Mouse (Mus musculus) c-Kit-positive CD71-positive TER-119-positive erythroid progenitor cells, embryonic 14.5 days (primary cell): ENCODE data around the gene Sec62.

ENCODE experiments used
- DNase-seq: peaks from one replicate; pipeline ENCODE4 v3.0.0-alpha.2; 2013; ENCODE audit warnings: low spot score

Gene Sec62

DNA sequence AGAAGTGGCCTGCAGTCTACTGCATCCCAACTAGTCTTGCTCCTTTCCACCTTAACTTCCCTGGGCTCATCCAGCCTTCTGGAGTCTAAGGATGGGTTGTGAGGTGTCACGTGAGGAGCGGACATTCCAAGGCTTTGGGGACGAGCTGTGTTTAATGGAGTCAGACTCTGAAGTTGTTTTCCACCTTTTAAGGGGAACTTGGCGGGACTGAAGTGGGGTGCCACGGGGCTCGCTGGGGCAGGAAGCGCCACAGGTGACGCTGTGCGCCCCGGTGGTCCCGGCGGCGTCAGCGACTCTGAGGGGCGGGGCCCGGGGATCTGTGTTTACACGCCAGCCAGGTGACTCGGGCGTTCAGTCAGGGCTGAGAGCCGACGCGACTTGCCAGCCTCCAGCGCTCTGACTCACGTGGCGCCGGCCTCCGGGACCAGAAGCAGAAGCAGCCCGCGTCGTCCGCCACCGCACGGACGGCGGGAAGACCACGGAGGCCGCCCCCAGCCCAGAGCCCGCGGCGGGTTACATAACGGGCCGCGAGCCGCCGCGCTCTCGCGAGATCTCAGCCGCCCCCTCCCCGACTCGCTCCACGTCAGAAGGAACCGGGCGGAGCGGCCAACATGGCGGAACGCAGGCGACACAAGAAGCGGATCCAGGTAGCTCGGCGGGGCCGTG is at the start of gene Sec62:
Gene Sec62, plus strand, starts transcription at position 139 of the 666 bp plus-strand sequence.
- DNase-seq = peak; percentile 87

DNA sequence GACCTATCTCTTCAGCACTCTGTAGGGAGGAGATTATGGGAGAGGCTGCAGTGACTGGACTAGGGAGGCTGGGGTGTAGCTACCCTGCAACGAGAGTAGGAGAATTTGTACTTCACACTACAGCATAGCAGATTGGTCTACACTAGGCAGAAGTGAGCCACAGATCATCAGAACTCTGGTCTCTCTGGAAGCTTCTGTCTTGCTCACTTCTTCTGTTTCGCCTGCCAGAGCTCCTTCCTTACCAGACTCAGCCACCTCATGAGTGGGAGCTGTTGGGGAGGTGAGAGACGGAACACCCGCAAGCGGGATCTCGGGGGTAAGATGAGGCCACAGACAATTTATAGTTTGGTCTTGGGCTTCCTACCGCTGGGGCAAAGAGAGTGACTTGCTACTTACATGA is 49.8 kb upstream of the Sec62 start:
- no peak for DNase-seq

DNA sequence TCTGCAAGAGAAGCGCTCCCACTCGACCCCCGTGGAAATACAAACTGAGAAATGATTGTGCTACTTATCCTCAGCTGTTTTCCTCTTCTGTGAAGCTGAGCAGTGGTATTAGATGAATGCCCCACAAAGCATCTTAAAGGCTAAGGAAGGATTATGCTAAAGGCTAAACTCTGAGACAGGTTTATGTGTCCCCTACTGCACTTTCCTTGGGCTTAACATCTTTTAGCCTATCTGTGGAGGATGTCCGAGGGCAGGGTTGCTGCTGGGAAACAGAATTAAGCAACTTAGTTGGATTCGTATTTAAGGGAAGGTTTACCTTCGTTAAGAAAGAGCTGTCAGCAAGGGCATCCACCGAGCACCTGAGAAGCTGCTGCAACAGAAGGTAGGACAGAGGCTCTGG is 46.7 kb upstream of the Sec62 start, which contains the start of gene Samd7:
Gene Samd7, plus strand, starts transcription at position 288 of the 400 bp plus-strand sequence.
- DNase-seq = no peak

DNA sequence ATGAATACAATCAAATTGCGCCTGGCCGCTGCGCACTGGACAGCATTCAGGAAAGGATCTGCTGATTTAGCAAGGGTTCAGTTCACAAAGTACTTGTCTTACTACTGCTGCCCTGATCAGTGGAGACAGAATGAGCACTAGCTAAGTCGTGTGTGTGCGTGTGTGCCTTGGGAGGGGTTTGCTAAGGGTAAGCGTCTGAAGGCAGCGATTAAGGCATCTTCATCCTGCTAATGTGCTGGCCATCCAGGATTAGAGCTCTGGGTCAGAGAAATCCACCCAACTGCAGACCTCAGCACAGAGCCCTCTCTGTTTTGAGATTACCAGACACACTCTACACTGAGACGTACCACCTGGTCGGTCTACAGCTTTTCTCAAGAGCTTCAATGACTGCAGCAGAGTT is 44.4 kb upstream of the Sec62 start:
- no peak for DNase-seq

DNA sequence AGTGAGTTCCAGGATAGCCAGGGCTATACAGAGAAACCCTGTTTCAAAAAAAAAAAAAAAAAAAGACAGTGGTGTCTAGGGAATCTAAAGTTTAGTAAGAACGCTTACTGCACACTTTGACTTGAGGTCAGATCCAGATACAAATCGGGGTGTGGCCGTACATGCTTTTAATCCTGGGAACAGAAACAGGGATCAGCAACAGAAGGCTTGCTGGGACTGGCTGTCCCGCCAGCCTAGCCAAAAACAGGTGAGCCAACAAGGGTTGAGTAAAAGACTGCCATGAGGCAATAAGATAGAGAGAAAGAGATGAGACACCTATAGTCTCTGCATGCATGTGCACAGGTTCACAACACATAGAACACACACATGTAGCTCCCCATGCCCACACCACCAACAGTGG is 38.0 kb upstream of the Sec62 start:
- no peak for DNase-seq

DNA sequence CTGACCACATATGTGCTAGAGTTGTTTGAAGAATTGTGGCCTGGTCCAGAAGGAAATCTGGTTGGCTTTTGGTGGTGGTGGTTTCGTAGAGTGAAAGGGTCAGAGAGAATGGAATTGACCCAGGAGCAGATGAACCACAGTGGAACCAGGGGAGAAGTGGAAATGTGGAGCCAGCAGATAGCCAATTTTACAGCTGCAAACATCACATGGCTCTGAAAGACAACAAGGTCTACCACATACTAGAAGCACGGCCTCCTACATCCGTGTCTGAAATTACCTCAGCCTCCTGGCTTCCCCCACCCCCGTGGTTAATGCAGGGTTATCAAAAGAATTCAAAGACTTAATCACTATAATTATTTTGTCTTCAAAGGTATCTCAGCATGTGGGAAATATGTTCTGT is 27.8 kb upstream of the Sec62 start:
- peak; percentile 22 for DNase-seq

DNA sequence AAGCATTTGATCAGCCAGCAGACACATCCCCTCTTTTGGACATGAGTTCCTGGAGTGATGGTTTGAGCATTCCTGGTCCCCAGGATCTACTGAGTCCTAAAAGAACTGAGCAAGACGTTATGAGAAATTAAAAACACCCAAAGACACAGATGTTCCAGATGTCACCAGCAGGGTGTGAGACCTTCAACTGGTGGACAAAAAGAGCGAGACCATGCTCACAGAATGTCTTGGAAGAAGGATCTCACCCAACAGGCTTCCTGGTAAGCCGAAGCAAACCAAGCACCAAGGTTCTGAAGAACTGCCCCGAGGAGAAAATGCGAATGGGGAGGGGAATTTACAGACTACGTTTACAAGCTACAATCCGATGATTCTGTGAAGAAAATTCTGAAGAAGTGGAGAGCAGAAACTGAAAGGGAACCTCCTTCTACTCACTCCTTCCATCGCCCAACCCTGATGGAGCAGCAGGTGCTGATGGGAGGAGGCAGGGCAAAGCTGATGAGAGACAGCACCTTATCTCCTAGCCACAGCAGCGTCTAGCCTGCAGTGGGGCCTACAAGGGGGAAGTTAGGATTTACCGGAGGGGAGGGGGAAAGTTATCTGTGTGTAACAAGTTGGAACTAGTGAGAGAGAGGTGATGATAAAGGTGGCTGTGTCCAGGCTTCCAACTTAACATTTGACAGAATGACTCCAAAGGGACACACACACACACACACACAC is 27.2 kb upstream of the Sec62 start:
- DNase-seq = peak; percentile 94

DNA sequence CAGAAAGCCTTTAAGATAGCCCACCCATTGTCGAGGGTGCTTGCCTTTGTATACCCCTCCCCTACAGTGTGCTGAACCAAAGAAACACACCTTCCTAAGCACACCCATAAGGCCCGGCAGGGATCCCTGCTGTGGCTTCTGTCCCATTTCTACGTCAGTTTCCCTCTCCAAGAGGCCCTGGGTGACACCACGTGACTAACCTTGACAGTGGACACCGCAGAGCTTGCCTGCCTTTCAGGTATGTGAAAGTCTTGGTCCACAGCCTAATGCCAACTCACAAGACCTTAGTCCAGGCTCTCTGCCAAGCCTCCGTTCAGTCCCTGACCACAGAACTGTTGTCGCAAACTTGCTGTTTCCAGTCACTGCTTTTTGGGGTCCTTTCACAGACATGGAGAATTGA is 26.5 kb upstream of the Sec62 start:
- peak; percentile 72 for DNase-seq

DNA sequence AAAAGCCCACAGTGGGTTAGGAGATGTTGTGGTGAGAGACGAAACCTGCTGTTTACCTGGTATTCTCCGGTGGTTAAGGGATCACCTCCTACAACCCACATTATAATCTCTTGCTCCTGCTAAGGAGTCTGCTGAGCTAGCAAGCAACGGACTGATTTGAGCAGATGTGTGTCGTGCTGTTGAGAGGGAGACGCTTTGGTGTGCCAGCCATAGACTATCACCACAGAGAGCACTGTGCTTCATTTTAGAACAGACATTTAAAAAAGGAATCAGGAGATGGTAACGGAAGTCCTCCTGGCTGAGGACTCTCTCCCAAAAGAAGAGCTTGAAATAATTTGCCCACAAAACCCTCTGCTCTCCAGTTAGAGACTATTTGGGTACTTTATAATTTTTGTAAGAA is 25.4 kb upstream of the Sec62 start:
- no peak for DNase-seq

DNA sequence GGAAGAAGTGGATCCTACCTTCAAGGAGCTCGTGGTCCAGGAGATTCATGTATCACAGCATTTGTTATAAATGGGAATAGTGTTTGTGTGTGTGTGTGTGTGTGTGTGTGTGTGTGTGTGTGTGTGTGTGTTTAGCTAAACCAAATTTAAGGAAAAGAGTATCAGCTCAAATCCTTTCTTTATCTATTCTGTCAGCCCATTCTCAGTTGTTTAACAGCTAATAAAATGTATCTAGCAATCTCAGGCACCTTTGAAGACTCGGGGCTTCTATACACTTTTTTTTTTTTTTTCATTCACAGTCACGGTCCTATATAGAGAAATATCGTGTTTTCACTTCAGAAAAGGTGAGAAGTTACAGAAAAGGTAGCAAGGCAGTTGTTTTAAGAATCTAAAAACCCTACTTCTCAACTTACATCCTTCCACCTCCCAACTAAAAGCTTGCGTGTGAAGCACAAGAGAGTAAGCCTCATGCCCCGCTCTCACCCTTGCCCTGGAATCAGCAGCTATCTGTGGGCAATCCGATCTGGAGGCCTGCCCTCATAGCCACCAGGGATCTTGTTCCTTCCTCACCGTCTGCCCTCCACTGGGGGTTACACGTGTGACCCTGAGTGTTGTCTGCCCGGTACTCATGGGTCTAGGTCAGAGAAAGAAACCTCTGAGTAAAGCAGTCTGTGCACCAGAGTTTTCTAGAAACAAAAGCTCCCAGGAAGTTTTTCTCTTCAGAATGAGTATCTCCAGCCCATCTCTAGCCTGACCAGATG is 22.7 kb upstream of the Sec62 start:
- no peak for DNase-seq

DNA sequence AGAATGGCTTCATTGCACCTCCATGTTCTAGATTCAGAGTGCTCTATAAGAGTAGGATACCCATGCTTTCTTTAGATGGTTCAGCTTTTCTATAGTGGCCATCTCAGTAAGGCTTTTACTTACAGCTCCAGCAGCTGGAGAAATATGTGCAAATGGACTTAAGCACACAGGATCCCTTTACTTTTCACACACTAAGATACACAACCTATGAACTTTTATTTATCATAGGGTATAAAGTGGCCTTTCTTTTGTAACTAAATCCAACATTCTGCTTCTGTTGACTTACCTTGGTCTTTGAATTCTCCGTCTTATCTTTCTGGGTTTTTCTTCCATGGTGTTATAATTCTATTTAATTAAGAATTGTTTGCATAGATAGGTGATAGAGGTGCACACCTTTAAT is 21.1 kb upstream of the Sec62 start:
- no peak for DNase-seq

DNA sequence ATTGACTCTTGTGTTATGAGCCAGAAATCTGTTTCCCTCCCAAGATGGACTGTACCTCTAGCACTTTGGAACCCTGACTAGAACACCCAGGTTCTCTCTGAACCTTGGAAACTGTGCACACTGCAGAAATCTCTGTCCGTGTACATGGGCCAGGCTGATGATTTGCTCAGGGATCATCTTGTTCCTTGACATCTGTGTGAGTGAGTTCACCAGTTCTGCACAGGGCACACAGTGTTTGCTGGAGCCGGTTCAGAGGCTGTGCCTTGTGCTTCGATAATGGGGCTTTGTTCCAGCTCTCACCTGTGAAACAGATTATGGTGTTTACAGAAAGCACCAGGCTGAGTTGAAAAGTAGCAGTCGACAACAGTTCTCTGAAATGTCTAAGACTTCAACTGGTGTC is 20.0 kb upstream of the Sec62 start:
- no peak for DNase-seq

DNA sequence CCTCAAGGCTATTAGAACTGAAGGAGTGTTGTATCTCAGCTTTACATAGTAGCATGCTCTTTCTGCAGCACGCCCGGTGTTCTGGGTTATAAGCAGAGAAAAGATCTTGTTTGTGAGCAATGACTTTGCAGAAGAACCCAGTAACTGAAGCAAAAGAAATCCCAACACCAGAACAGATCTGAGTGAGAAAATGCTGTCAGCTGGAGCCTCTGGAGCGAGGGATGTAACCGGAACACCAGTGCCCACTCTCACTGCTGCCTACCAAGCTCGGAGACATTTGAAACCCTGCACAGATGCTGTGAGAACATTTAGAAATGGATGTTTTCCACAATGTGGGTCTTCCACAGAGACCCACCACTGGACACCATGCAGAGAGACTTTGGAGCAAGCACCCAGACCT is 18.0 kb upstream of the Sec62 start:
- no peak for DNase-seq

DNA sequence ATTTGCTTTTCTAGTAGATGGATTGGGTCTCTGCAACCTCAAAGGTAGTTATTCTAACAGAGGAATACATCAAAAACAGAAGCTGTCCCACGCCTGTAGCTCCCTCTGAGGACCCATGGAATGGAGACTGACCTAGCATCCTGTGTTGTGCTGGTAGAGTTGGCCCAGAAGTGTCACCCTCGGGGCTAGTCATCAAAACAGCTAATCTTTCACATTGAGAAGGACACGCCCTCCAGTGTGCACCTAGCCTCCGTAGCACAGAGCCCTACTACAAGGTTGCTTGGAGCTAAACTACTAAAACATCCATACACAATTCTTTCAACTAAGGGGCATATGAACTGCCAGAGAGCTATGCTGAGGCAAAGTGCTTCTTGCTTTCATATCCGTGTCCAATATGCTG is 14.7 kb upstream of the Sec62 start:
- no peak for DNase-seq

DNA sequence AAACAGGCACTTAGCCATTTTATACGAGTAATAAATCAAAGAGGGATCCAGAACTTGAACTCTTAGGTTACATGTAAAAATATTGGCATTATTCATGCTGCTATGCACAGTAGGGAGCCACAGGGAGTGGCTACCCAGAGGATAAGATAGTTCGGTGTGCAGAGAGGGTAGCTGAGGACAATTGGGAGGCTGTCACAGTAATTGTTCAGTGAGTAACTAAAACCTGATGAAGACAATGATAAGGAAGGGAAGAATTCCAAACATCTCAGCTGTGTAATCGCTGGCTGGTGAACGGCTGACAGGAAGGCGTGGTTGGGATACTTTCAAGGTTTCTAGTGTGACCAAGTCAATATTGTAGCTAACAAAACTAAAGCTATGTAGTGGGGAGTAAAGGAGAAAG is 4.1 kb upstream of the Sec62 start:
- no peak for DNase-seq

DNA sequence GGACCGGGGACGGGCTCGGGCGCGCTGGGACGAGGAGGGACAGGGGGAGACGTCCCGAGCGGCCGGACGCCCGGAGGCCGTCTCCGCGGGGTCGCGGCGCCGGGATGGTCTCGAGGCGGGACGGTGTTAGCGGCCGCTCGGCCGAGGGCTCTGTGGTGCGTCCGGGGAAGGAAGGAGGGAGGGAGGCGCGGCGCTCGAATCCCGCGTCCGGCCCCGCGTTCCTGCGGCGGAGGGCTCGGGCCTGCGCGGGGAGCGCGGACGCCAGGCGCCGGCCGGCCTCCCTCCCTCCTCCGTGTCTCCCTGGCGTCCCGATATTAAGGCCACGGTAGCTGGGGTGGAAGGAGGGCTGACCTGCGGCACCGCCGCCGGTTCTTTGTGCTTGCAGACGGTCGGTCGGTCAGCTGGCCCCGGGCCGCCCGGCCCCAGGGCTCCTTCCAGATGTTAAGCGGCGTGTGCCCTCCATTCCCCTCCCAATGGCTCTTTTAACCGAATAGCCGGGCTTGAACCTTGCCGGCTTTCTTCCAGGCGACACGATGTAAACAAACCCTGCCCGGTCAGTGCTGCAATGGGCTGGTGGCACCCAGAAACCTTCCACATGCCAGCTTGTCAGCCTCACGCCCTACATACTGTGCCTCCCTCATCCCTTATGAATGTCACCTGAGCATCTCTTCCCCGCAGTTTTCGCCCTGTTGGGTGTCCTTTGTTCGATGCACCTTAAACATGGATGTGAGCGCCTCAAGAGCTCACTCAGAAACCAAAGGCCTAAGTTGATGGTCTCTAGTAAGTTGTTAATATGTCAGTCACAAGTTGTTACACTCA is 937 bp downstream of the Sec62 start:
- peak; percentile 45 for DNase-seq

DNA sequence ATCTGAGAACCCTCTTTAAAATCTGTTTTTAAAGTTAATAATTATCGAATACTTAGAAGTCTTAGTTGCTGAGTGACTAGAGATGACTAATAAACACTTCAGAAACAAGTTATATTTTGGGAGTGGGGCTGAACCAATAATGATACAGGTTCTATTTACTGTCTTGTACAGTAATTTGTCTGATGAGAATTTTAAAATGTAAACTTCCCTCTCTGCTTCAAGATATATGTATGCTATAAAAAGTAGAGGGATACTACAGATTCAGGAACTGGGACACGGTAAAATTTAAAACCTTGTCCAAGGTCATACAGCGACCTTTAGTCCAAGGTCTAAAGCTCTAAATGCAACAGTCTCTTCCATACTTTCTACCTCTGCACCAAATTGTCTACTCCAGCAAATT is 9.5 kb downstream of the Sec62 start:
- DNase-seq = no peak

DNA sequence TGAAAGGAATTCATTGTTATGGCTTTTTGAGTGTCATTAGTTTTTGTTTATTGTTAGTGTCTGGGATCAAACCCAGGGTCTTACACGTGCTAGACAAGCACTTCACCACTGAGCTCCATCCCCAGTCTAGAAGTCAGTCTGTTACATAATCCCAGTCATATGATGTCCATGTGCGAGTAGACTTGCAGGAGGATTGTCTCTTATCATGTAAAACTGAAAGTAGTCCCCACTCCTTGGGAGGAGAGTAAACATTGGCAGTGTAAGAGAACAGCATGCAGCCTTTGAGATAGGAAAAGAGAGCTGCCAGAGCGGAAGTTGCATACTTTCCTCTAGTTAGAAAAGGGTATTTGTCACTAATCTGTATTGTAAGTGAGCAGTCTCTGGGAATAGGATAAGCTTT is 20.2 kb downstream of the Sec62 start:
- DNase-seq = no peak

DNA sequence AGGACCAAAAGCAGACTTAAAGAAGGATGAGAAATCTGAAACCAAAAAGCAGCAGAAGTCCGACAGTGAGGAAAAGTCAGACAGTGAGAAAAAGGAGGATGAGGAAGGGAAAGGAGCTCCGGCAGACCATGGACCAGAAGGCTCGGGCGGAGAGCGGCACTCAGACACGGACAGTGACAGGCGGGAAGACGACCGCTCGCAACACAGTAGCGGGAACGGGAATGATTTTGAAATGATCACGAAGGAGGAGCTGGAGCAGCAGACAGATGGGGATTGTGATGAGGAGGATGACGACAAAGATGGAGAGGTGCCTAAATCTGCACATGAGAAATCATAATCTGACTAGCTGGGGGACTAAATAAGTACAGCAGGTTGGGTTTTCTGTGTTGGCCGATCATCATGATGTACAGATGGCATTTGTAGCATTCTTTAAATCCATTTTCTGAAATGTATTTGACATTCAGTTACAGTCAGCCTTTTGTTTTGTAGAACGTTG is 26.0 kb downstream of the Sec62 start:
- DNase-seq = no peak

DNA sequence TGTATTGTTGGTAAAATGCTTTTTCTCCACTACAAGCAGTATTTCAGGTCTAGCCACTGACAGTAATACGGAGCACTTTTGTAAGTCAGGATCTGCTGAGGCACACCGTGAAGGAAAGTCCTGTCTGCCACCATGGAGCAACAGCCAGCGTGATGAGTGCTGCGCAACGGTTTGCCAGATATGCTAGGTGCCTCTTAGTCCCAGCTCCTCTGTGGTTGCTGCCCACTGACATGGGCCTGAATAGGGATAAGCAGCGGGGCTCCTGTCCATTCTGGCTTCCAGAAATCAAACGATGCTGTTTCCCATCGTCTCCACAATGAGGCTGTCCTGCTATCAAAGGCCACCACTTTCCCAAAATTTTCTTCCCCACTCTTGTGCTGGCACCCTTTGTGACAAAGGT is 29.5 kb downstream of the Sec62 start:
- DNase-seq = no peak

DNA sequence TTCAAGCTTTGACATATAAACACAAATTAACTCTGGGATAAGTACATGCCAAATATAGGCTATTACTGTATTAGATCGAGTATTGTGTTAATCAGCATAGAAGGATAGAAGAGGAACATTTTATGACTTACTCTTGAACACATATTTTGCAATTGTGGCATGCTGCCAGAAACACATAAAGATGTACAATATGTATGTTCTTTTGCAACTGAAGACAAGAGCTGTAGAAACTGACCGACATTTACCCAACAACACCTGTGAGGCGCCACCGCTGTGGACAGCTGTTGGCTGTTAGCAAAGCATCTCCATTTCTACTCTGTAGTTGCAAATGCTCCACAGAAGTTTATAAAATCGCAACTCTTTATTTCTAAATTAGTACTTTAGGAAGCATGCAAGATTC is 33.4 kb downstream of the Sec62 start:
- DNase-seq = no peak
